ENCODE assay signal across 20 mouse cellular contexts in the genomic region with DNA sequence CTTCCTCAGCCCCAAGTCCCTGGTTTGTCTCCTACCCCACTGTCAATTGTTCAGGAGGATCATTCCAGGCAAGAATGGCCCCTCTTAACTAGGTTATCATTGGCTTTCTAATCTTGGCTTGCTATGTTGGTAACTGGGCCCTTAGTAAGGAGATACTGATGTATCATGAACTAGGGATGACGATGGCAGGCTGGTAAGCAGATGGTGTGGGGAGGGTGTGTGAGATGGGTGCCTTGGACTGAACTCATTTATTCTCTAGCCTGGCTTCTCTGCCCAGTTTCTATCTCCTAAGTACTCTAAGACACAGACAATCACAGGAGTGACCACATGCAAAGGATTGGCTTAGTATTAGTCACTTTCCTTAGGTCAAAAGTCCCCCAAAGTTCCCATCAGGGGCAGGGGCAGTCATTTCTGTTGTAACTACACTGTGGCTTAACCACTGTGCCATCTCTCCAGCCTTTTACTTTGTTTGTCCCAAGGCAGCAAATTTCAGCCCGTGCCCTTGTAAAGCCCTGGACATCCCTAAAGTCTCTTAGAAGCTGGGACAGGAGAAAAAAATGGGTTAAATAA. TPM values are rescaled to one million over a fixed set of nuclear protein-coding genes. Genes with fewer than 3 reads are reported as not detected.
DNase-seq lines count a peak whose midpoint lies in the region; ATAC-seq and TF ChIP-seq lines count a peak whose summit lies in the region.
"Had no signal": no experiment of that assay in that cellular context is flagged by ENCODE, and none has a peak within 500 bp of the region (broad histone marks: within the 10 kb centered on the region; RNA-seq: fewer than 3 reads in every experiment).

No protein-coding gene starts in this region.

- peaks cover 3% of the 10 kb centered on the region for H3K36me3 ChIP-seq in spleen, adult 2 months (ENCODE audit: control insufficient read depth, insufficient read depth, low read length)
- H3K36me3 ChIP-seq in thymus, adult 2 months (ENCODE audit: control insufficient read depth, insufficient read depth, low read length): no peaks in the 10 kb centered on the region
- H3K36me3 ChIP-seq: embryonic facial prominence, embryonic 10.5 days; embryonic facial prominence, embryonic 12.5 days; forebrain, embryonic 15.5 days had no signal

- 84% methylated on average over 2 of the region's 2 CpGs for WGBS in spleen, adult 2 months
- WGBS in thymus, adult 2 months: 91% methylated on average over 2 of the region's 2 CpGs

- peak overlapping the region; percentile 46 for H3K27ac ChIP-seq in spleen, adult 2 months (ENCODE audit: insufficient read depth, low read length)
- H3K27ac ChIP-seq in thymus, adult 2 months (ENCODE audit: control insufficient read depth, insufficient read depth, low read length): peak overlapping the region; percentile 21; the same call in 1 of the 2 replicates
- H3K27ac ChIP-seq: embryonic facial prominence, embryonic 10.5 days; embryonic facial prominence, embryonic 12.5 days; forebrain, embryonic 13.5 days; forebrain, embryonic 15.5 days had no signal

- no peak for DNase-seq in frontal cortex, adult 2 months (ENCODE audit: extremely low spot score in 1 of 2, low spot score in 1 of 2)
- DNase-seq in spleen, adult 2 months (ENCODE audit: low read depth in 1 of 2, low spot score in 2 of 2): no peak
- DNase-seq in spleen, adult 18-20 months: no peak
- DNase-seq in thymus, adult 2 months: no peak
- DNase-seq in thymus, postnatal 25 days: no peak
- peak; percentile 39 for DNase-seq in induced T-regulatory cell, adult 2 months (ENCODE audit: low read depth)
- DNase-seq: adrenal gland, adult 2 months; adrenal gland, postnatal 10 days; adrenal gland, postnatal 25 days; cerebellum, adult 11-12 months; cerebellum, adult 2 months; cerebellum, adult 9-10 months; cerebellum, postnatal 10 days; cerebellum, postnatal 25 days had no signal

- ATAC-seq in frontal cortex, adult (ENCODE audit: low TSS enrichment): peak; percentile 65
- ATAC-seq in granulocyte monocyte progenitor cell, adult 5-6 weeks (replicated peaks; ENCODE audit: poor library complexity, severe bottlenecking): no peak
- ATAC-seq: forebrain, embryonic 13.5 days; forebrain, embryonic 15.5 days had no signal

- no peaks in the 10 kb centered on the region for H3K27me3 ChIP-seq in spleen, adult 2 months (ENCODE audit: control insufficient read depth, insufficient read depth, low read length)
- no peaks in the 10 kb centered on the region for H3K27me3 ChIP-seq in thymus, adult 2 months (ENCODE audit: control insufficient read depth, insufficient read depth, low read length)
- H3K27me3 ChIP-seq: embryonic facial prominence, embryonic 12.5 days; forebrain, embryonic 13.5 days; forebrain, embryonic 15.5 days had no signal

- no peak for TF ChIP-seq POLR2A in spleen, adult 2 months (IDR thresholded peaks at IDR 0.05; ENCODE audit: low read depth, low read length)
- no peak for TF ChIP-seq POLR2A in thymus, adult 2 months (IDR thresholded peaks at IDR 0.05; ENCODE audit: control insufficient read depth, extremely low read depth, insufficient read depth, low read length, poor library complexity)

- no peak overlapping the region for H3K4me3 ChIP-seq in spleen, adult 2 months (ENCODE audit: extremely low read depth, insufficient read depth, insufficient read length)
- no peak overlapping the region for H3K4me3 ChIP-seq in thymus, adult 2 months (ENCODE audit: control insufficient read depth, insufficient read depth, low read length)
- H3K4me3 ChIP-seq: embryonic facial prominence, embryonic 10.5 days; embryonic facial prominence, embryonic 12.5 days; forebrain, embryonic 13.5 days; forebrain, embryonic 15.5 days had no signal

- H3K4me1 ChIP-seq in spleen, adult 2 months (ENCODE audit: control insufficient read depth, insufficient read depth, insufficient read length): peaks cover 24% of the 10 kb centered on the region
- peaks cover 47% of the 10 kb centered on the region for H3K4me1 ChIP-seq in thymus, adult 2 months (replicated peaks; ENCODE audit: control insufficient read depth, insufficient read depth, low read length)
- H3K4me1 ChIP-seq: embryonic facial prominence, embryonic 10.5 days; embryonic facial prominence, embryonic 12.5 days; forebrain, embryonic 13.5 days; forebrain, embryonic 15.5 days had no signal

- no peak for TF ChIP-seq CTCF in spleen, adult 2 months (IDR thresholded peaks at IDR 0.05; ENCODE audit: extremely low read depth, insufficient read depth, insufficient read length, insufficient replicate concordance)
- no peak for TF ChIP-seq CTCF in thymus, adult 2 months (IDR thresholded peaks at IDR 0.05; ENCODE audit: borderline replicate concordance, control insufficient read depth, extremely low read depth, insufficient read depth, low read length, poor library complexity)

RNA-seq across cellular contexts. Expression of a gene that starts 7.9 kb away (rescaled TPM):
- polyA plus RNA-seq in frontal cortex, adult 2 months (2012; rRNA removed): 3.5 and 4.8 TPM in 2 replicates
- polyA plus RNA-seq in spleen, adult 2 months (2012; rRNA removed): 64.4 and 72.8 TPM in 2 replicates
- 76.7 and 80.4 TPM in 2 replicates for polyA plus RNA-seq in thymus, adult 2 months (2012; rRNA removed)
- not detected in 2 replicates for total RNA-seq in granulocyte monocyte progenitor cell, adult 5-6 weeks (2014; fragmentation: Nextera tagmentation)
- 0.09 and 0.15 TPM in 2 replicates for total RNA-seq in granulocyte monocyte progenitor cell, adult 5-6 weeks (2017)

RNA-seq across cellular contexts. Expression of a gene that starts 39.8 kb away (rescaled TPM):
- polyA plus RNA-seq in frontal cortex, adult 2 months (2012; rRNA removed): 1.2 and 1.3 TPM in 2 replicates
- polyA plus RNA-seq in spleen, adult 2 months (2012; rRNA removed): 3.7 and 4.7 TPM in 2 replicates
- 18.8 and 24.1 TPM in 2 replicates for polyA plus RNA-seq in thymus, adult 2 months (2012; rRNA removed)
- 22.6 and 25.9 TPM in 2 replicates for total RNA-seq in granulocyte monocyte progenitor cell, adult 5-6 weeks (2014; fragmentation: Nextera tagmentation)
- total RNA-seq in granulocyte monocyte progenitor cell, adult 5-6 weeks (2017): 5.9 and 7.9 TPM in 2 replicates

Comparison
In these comparisons a context has a peak if more than half of its experiments do, and no peak if none do; other contexts are left out.
1. RNA of a gene that starts 7.9 kb away (polyA plus RNA-seq): 76.7 to 80.4 TPM in thymus, adult 2 months and 64.4 to 72.8 TPM in spleen, adult 2 months; 3.5 to 4.8 TPM in frontal cortex, adult 2 months; every median in the first group is over 10 times any median in the second.